Mouse (Mus musculus) liver, postnatal 0 days (tissue): ENCODE measurements around the gene Rtbdn.

Experiments
- CTCF ChIP-seq: sonication (generic); IDR thresholded peaks from 2 replicates; pipeline ENCODE4 v1.5.1; 2016; ENCODE audit warnings: antibody characterized with exemption, low read depth
- EP300 ChIP-seq: IDR thresholded peaks from 2 replicates; pipeline ENCODE4 v1.6.1; 2016; ENCODE audit warnings: antibody characterized with exemption, low read depth, mild to moderate bottlenecking

DNA sequence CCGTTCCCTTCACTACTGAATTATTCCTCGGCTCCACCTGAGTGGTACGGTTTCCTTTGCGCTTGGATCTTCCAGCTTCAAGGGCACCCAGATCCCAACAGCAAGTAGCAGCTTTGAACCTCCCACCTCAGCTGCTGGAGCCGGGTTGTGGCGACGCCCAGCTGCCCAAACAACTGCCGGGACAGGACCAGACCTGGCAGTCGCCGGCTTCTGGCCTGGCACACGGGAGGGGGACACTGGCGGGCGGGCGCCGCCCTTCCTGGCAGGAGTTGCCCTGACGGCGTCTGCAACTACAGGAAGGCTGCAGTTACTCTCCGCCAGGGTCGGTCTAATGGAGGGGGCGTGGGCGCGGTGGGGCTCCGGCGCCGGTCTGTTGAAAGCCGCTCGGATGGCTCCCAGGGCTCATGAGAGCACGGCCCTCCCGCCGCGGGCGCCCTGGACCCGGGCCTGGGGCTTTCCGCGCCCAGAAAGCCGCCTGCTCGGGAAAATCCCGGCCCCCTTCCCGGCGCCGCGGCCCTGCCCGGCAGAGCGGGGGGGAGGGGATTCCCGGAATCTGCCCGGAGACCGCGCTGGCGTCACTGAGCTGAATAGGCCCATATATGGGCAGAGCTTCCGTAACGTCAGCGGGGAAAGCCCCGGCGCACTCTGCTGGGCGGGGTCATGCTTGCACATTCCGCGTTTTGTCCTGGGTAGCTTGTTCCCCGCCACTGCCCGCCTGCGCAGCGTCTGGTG is 29.4 kb downstream of the Rtbdn start:
- TF ChIP-seq CTCF: peak; percentile 29
- no peak for TF ChIP-seq EP300
